Mouse (Mus musculus) cerebellum, adult 9-10 months (tissue): Measurements from ENCODE around the gene Rbpms2.
"Not testable (repeated sequence)": the region's sequence is repeated elsewhere in the genome, so short reads cannot be mapped to it uniquely, and the experiment has no call there.

ENCODE experiments used
- DNase-seq: peaks from one replicate; pipeline ENCODE4 v3.0.0; 2022

Gene Rbpms2

GRCm38 (mm10) chr9:65661493-65661892 is 32.0 kb downstream of the Rbpms2 start:
- no peak for DNase-seq

- DNase-seq, result no peak
These were observed 34.7 kb downstream of the Rbpms2 start for GRCm38 (mm10) chr9:65664163-65664562.

- peak; percentile 68 for DNase-seq
These were observed 36.6 kb downstream of the Rbpms2 start for GRCm38 (mm10) chr9:65666042-65666441.

- no peak for DNase-seq
These were observed 38.3 kb downstream of the Rbpms2 start, which contains the start of gene Oaz2 for GRCm38 (mm10) chr9:65667701-65668100. TSS of gene Oaz2 (plus strand) at chr9:65668001.

- DNase-seq, result no peak
These were observed 42.0 kb downstream of the Rbpms2 start for GRCm38 (mm10) chr9:65671431-65671931.

GRCm38 (mm10) chr9:65672996-65673395 is 43.5 kb downstream of the Rbpms2 start:
- DNase-seq, result no peak

- peak; percentile 59 for DNase-seq
These were observed 46.3 kb downstream of the Rbpms2 start for GRCm38 (mm10) chr9:65675461-65676357.

GRCm38 (mm10) chr9:65676358-65677118 is 47.1 kb downstream of the Rbpms2 start:
- peak; percentile 97 for DNase-seq

GRCm38 (mm10) chr9:65677119-65677462 is 47.6 kb downstream of the Rbpms2 start:
- no peak for DNase-seq

GRCm38 (mm10) chr9:65679181-65679761 is 49.8 kb downstream of the Rbpms2 start:
- DNase-seq, result peak; percentile 52

- no peak for DNase-seq
These were observed 51.6 kb downstream of the Rbpms2 start for GRCm38 (mm10) chr9:65680938-65681633.

- DNase-seq, result no peak
These were observed 52.1 kb downstream of the Rbpms2 start for GRCm38 (mm10) chr9:65681634-65681940.

- DNase-seq, result no peak
These were observed 52.7 kb downstream of the Rbpms2 start for GRCm38 (mm10) chr9:65682183-65682582.

GRCm38 (mm10) chr9:65682994-65683393 is 53.5 kb downstream of the Rbpms2 start:
- peak; percentile 53 for DNase-seq

GRCm38 (mm10) chr9:65684704-65685103 is 55.3 kb downstream of the Rbpms2 start:
- DNase-seq, result no peak

- DNase-seq, result not testable (repeated sequence)
These were observed 60.4 kb downstream of the Rbpms2 start for GRCm38 (mm10) chr9:65689869-65690268.

- DNase-seq, result no peak
These were observed 63.0 kb downstream of the Rbpms2 start for GRCm38 (mm10) chr9:65692466-65692865.

GRCm38 (mm10) chr9:65692959-65693603 is 63.6 kb downstream of the Rbpms2 start:
- no peak for DNase-seq

GRCm38 (mm10) chr9:65695646-65696045 is 66.2 kb downstream of the Rbpms2 start:
- peak; percentile 79 for DNase-seq

- DNase-seq, result peak; percentile 60
These were observed 66.9 kb downstream of the Rbpms2 start for GRCm38 (mm10) chr9:65696337-65696736.

- DNase-seq, result no peak
These were observed 67.9 kb downstream of the Rbpms2 start for GRCm38 (mm10) chr9:65697356-65697755.

GRCm38 (mm10) chr9:65697992-65698391 is 68.5 kb downstream of the Rbpms2 start:
- no peak for DNase-seq
